Mouse (Mus musculus) limb, embryonic 13.5 days (tissue): Measurements from ENCODE around the gene Acbd5. TPM values are rescaled to one million over a fixed set of nuclear protein-coding genes. Genes with fewer than 3 reads are reported as not detected.
A peak's percentile ranks its signal among the peaks of the same experiment; 100 is the strongest.

Experiments used
- ATAC-seq: fragments of 200-750 bp; cut with Nextera tagmentation; 2 replicates; pipeline ENCODE4 v1.8.0; 2017; ENCODE audit warnings: low read depth, moderate number of reproducible peaks, moderate TSS enrichment; ENCODE audit not compliant: low FRiP score
- H3K27ac ChIP-seq: fragments of 300-500 bp; sonication (generic); 2 replicates; pipeline ENCODE4 v1.5.1; 2015; ENCODE audit warnings: inconsistent platforms, mild to moderate bottlenecking, moderate library complexity
- H3K27me3 ChIP-seq: fragments of 300-500 bp; sonication (generic); 2 replicates; pipeline ENCODE4 v1.6.1; 2015; ENCODE audit warnings: mild to moderate bottlenecking, inconsistent platforms
- H3K36me3 ChIP-seq: fragments of 300-500 bp; sonication (generic); 2 replicates; pipeline ENCODE4 v1.6.1; 2015; ENCODE audit warnings: inconsistent platforms, mild to moderate bottlenecking, moderate library complexity
- H3K4me1 ChIP-seq: fragments of 300-500 bp; sonication (generic); 2 replicates; pipeline ENCODE4 v1.6.1; 2015; ENCODE audit warnings: inconsistent platforms
- H3K4me2 ChIP-seq: fragments of 300-500 bp; sonication (generic); replicated peaks from 2 replicates; pipeline ENCODE4 v1.6.1; 2015; ENCODE audit warnings: inconsistent platforms, mild to moderate bottlenecking, moderate library complexity
- H3K4me3 ChIP-seq: fragments of 300-500 bp; sonication (generic); 2 replicates; pipeline ENCODE4 v1.5.1; 2015; ENCODE audit warnings: moderate library complexity, mild to moderate bottlenecking, inconsistent platforms
- H3K9ac ChIP-seq: fragments of 300-500 bp; sonication (generic); 2 replicates; pipeline ENCODE4 v1.6.1; 2015; ENCODE audit warnings: mild to moderate bottlenecking, inconsistent platforms
- H3K9me3 ChIP-seq: fragments of 300-500 bp; sonication (generic); 2 replicates; pipeline ENCODE4 v1.6.1; 2016; ENCODE audit warnings: inconsistent platforms
- WGBS: fragments of 180-500 bp; shearing (Covaris S2); methylation state at CpG from one replicate; pipeline ENCODE4 v1.1.7; 2015; 5-methylcytosine and 5-hydroxymethylcytosine counted together
- polyA plus RNA-seq: library from polyadenylated mRNA; unstranded; fragments of >200 nt; fragmentation: Nextera tagmentation; extraction: Ambion mirVana; gene quantifications from 2 replicates; pipeline ENCODE4 v1.2.1, GENCODE M21; 2015

Gene Acbd5
- polyA plus RNA-seq, 1 experiment from 2014 or later: 38.1 TPM

DNA sequence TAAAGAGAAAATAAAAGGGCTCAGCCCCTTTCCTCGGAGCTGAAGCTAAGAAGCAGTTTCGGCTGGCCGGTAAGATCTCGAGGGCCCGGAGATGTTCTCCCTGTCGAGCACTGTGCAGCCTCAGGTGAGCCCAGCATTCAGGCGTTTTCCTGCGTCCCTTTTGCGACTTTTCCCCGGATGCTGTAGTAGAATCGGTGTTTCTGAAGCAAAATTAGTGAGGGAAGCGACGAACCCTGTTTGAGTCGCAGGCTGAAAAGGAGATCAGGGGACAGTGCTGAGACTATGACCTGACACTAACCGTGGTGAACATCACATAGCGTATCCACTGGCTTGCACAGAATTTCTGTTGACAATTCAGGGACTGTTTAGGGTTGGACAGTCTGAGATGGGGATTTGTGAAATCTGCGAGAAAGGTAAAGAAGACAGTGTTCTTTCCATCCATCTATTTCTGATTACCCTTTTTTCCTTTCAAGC is 88.7 kb downstream of the Acbd5 start:
- Histone ChIP-seq H3K4me1 (peaks cover 28% of the 10 kb centered on the region), H3K27me3 (no peaks in the 10 kb centered on the region), H3K4me3 (peak overlapping the region; percentile 80), H3K9ac (peak overlapping the region; percentile 79), H3K27ac (peak overlapping the region; percentile 98), H3K36me3 (peaks cover 12% of the 10 kb centered on the region), H3K9me3 (no peaks in the 10 kb centered on the region), H3K4me2 (peak overlapping the region; percentile 88)
- under 1% methylated on average over 17 of the region's 17 CpGs for WGBS
- ATAC-seq: peak; percentile 16

Other genes starting within 250 kb of the Acbd5 start
- gene Pdss1, start 172.6 kb upstream of the Acbd5 start, polyA plus RNA-seq: 17.7 and 18.7 TPM in 2 replicates
- gene Abi1, start 27.9 kb upstream of the Acbd5 start, polyA plus RNA-seq: 45.3 and 45.5 TPM in 2 replicates
- gene Mastl, start 87.9 kb downstream of the Acbd5 start, polyA plus RNA-seq: 8.0 and 10.0 TPM in 2 replicates
- gene Yme1l1, start 88.2 kb downstream of the Acbd5 start, polyA plus RNA-seq: 84.6 and 90.3 TPM in 2 replicates
- not detected in 2 replicates for gene 4931423N10Rik, start 139.3 kb downstream of the Acbd5 start, polyA plus RNA-seq